In genomic region chr17:55298852-55299251, GRCm38 (mm10) we compare ENCODE assay signal across 29 mouse cellular contexts.
"Had no signal": no experiment of that assay in that cellular context is flagged by ENCODE, and none has a peak within 500 bp of the region (broad histone marks: within the 10 kb centered on the region; RNA-seq: fewer than 3 reads in every experiment).

No protein-coding gene starts in this region.

- H3K4me1 ChIP-seq: embryonic facial prominence, embryonic 10.5 days; embryonic facial prominence, embryonic 12.5 days; embryonic facial prominence, embryonic 13.5 days; embryonic facial prominence, embryonic 15.5 days; forebrain, embryonic 10.5 days; forebrain, embryonic 12.5 days; forebrain, embryonic 13.5 days; forebrain, embryonic 15.5 days; heart, embryonic 10.5 days had no signal

- H3K27ac ChIP-seq: embryonic facial prominence, embryonic 10.5 days; embryonic facial prominence, embryonic 12.5 days; embryonic facial prominence, embryonic 13.5 days; embryonic facial prominence, embryonic 15.5 days; forebrain, embryonic 10.5 days; forebrain, embryonic 12.5 days; forebrain, embryonic 13.5 days; forebrain, embryonic 15.5 days; gastrocnemius, adult 2 months; heart, embryonic 10.5 days had no signal

- H3K27me3 ChIP-seq: embryonic facial prominence, embryonic 12.5 days; embryonic facial prominence, embryonic 13.5 days; embryonic facial prominence, embryonic 15.5 days; forebrain, embryonic 12.5 days; forebrain, embryonic 13.5 days; forebrain, embryonic 15.5 days had no signal

- H3K4me3 ChIP-seq: embryonic facial prominence, embryonic 10.5 days; embryonic facial prominence, embryonic 12.5 days; embryonic facial prominence, embryonic 13.5 days; embryonic facial prominence, embryonic 15.5 days; erythroblast, embryonic 14.5 days; forebrain, embryonic 10.5 days; forebrain, embryonic 12.5 days; forebrain, embryonic 13.5 days; forebrain, embryonic 15.5 days; gastrocnemius, adult 2 months; heart, embryonic 10.5 days had no signal

- H3K9ac ChIP-seq: embryonic facial prominence, embryonic 12.5 days; embryonic facial prominence, embryonic 13.5 days; embryonic facial prominence, embryonic 15.5 days; forebrain, embryonic 12.5 days; forebrain, embryonic 13.5 days; forebrain, embryonic 15.5 days; forebrain, postnatal 0 days had no signal

- ATAC-seq: forebrain, embryonic 13.5 days; forebrain, embryonic 14.5 days; forebrain, embryonic 15.5 days; forebrain, embryonic 16.5 days; forebrain, postnatal 0 days had no signal

- DNase-seq: cerebellum, adult 2 months; cerebellum, adult 8-10 months; cerebellum, adult 9-10 months; cerebellum, adult 9-11 months; cerebellum, postnatal 10 days; cerebellum, postnatal 14 days; cerebellum, postnatal 25 days; cerebellum, postnatal 36 days; embryo, embryonic 11 days; forebrain, postnatal 0 days; gastrocnemius, adult 2 months; gastrocnemius, postnatal 10 days; gastrocnemius, postnatal 14 days; gastrocnemius, postnatal 25 days; gastrocnemius, postnatal 36 days; heart, adult 11 months; heart, adult 18-20 months had no signal

- H3K36me3 ChIP-seq: embryonic facial prominence, embryonic 10.5 days; embryonic facial prominence, embryonic 12.5 days; embryonic facial prominence, embryonic 13.5 days; embryonic facial prominence, embryonic 15.5 days; forebrain, embryonic 10.5 days; forebrain, embryonic 12.5 days; forebrain, embryonic 15.5 days; heart, embryonic 10.5 days had no signal
